Mouse (Mus musculus) bone marrow, adult 2 months (tissue): Measurements from ENCODE around the gene Art2b. TPM values are rescaled to one million over a fixed set of nuclear protein-coding genes. Genes with fewer than 3 reads are reported as not detected.
"Not testable (repeated sequence)": the region's sequence is repeated elsewhere in the genome, so short reads cannot be mapped to it uniquely, and the experiment has no call there.

Source experiments
- H3K27ac ChIP-seq: fragments of 200-500 bp; 2 replicates; pipeline ENCODE4 v1.5.1; 2012; ENCODE audit warnings: low read depth, mild to moderate bottlenecking, control low read depth, inconsistent platforms, low read length; ENCODE audit not compliant: control insufficient read depth, poor library complexity, insufficient read depth
- H3K4me1 ChIP-seq: fragments of 200-500 bp; 2 replicates; pipeline ENCODE4 v1.6.1; 2011; ENCODE audit warnings: low read length; ENCODE audit not compliant: control insufficient read depth, insufficient read depth
- H3K4me3 ChIP-seq: fragments of 200-500 bp; replicated peaks from 2 replicates; pipeline ENCODE3; 2011; ENCODE audit warnings: mild to moderate bottlenecking, low read depth, low read length, control low read depth; ENCODE audit not compliant: control insufficient read depth
- CTCF ChIP-seq: fragments of 200-500 bp; IDR thresholded peaks from 2 replicates; pipeline ENCODE4 v1.5.1; 2011; ENCODE audit warnings: low read length, control low read depth; ENCODE audit not compliant: control insufficient read depth, insufficient read depth
- POLR2A ChIP-seq: fragments of 200-500 bp; IDR thresholded peaks from 2 replicates; pipeline ENCODE4 v1.6.1; 2011; ENCODE audit warnings: low read depth, mild to moderate bottlenecking, control low read depth, low read length, borderline replicate concordance; ENCODE audit not compliant: control insufficient read depth
- WGBS: fragments of 180-500 bp; shearing (Covaris S2); methylation state at CpG from one replicate; pipeline ENCODE4 v1.1.7; 2018; 5-methylcytosine and 5-hydroxymethylcytosine counted together
- polyA plus RNA-seq: library from polyadenylated mRNA; stranded (reverse); fragments of >200 nt; gene quantifications from 2 replicates; pipeline ENCODE4 v1.2.4, GENCODE M21; 2011; ENCODE audit warnings: low replicate concordance; ENCODE audit not compliant: missing spikeins, insufficient read depth, insufficient read length

Art2b gene
- polyA plus RNA-seq, 1 experiment, result not detected

DNA sequence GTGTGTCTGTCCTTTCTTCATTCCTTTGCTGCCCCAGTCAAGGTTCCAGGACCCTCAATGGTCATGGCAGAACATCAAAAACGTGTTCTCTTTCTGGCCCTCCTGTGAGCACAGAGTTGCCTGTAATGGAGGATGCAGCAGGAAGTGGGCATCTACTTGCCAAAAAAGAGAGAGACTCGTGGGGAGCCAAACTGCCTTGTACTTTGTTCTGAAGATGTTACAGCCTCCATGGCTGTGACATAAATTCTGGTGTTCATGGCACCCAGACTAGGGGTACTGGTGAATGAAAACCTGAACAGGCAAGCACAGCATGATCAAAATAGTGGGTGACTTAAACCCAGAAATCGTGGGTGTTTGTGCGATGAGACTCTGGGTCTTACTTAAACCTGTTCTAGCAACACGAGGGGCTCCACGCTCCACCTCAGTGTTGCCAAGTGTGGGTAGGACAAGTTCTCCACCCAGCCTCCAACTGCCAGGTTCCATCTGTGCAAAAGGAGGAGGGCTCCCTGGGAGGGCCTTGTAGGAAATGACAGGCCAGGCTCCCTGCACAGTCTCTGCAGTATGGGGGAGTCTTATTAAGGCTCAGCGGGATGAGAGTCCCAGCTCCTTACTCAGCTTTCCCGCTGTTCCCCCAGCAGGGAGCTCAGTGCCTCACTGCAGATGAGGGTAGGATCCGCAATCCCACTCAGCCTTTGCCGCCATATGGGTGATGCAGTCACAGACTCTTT is 32.2 kb upstream of the Art2b start:
- no peak overlapping the region for H3K27ac ChIP-seq
- TF ChIP-seq CTCF (no peak), POLR2A (no peak)
- H3K4me1 ChIP-seq, result no peaks in the 10 kb centered on the region
- 77% methylated on average over 10 of the region's 10 CpGs for WGBS
- H3K4me3 ChIP-seq, result no peak overlapping the region

DNA sequence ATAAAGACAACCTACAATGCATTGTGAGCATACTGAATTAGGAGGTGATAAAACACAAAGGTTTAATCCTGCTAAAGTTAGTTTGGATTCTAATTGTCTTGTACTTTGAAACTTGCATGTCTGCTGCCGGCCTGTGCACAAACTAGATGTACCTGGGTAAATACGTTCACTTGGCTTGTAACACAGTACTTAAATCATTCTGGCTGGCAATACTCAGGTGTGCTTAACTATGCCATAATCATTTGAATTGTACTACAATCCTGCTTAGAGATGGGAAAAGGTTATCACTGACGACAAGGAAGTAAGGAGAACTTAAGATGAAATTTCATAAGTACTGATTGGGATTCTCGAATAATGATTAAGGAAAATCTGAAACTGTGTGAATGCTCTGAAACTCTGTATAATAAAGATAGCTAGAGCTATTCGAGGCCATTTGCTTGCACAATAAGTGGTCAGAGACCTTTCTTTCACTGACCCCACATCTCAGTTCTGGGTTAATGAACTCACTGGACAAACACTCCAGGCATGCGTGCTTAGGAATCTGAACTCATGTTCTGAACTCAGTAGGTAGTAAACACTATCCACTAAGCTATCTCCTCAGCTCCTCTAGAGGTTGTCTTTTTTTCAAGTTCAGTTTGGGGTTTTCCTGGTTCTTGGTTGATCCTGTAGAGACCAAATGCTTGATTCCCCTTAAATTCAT is 30.9 kb upstream of the Art2b start:
- WGBS, result 72% methylated on average over 6 of the region's 6 CpGs

DNA sequence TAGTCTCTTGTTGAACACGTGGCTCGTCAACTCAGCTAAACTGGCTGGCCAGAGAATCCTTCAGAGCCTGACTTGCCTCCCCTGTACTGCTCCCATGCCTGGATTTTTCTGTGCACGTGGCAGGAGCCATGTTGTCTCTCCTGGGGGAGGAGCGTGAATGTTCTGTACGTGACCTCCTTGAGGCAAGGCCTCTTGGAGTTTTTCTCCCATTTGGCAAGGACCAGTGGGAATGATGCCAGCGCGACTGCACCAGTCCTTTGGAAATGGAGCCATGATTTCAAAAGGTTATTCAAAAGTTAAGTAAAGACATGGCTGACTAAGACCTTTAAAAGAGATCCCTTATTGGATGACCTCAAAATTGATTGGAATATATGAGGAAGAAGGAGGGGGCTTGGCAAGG is 30.0 kb upstream of the Art2b start:
- WGBS, result 84% methylated on average over 7 of the region's 7 CpGs
- Histone ChIP-seq H3K4me1 (no peaks in the 10 kb centered on the region), H3K27ac (no peak overlapping the region), H3K4me3 (no peak overlapping the region)
- TF ChIP-seq CTCF (no peak), POLR2A (no peak)

More for the DNA sequence above, 30.9 kb upstream of the Art2b start:
- Histone ChIP-seq H3K27ac (no peak overlapping the region), H3K4me3 (no peak overlapping the region), H3K4me1 (no peaks in the 10 kb centered on the region)
- TF ChIP-seq POLR2A, result no peak
- TF ChIP-seq CTCF, result no peak

DNA sequence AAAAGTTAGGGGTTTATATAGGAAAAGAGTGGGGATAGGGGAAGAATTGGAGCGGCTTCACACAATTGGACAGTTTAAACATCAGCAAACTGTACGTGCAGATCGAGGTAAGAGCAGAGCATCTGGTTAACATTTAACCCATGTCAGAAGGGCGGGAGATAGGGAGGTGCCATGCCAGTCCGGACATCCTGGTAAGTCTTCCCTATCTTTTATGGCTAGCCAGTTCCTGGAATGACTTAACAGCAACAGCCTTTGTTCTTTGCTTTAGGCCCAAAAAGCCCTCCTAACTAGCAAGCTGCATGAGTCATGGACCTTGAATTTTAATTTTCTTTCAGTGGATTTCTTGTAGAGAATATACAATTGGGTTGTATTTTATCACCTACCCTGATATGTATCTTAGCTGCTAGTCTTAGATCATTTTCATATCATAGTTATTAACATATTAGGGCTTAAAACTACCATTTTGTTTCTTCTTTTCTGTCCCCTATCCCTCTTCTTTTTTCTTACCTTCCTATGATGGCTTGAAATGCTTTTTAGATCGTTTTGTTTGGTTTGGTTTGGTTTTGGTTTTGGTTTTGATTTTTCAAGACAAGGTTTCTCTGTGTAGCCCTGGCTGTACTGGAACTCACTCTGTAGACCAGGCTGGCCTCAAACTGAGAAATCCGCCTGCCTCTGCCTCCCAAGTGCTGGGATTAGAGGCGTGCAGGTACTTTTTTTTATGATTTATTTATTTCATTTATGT is 27.6 kb upstream of the Art2b start:
- WGBS, result 74% methylated on average over 8 of the region's 8 CpGs
- not testable (repeated sequence) for H3K4me1 ChIP-seq, H3K27ac ChIP-seq, H3K4me3 ChIP-seq

DNA sequence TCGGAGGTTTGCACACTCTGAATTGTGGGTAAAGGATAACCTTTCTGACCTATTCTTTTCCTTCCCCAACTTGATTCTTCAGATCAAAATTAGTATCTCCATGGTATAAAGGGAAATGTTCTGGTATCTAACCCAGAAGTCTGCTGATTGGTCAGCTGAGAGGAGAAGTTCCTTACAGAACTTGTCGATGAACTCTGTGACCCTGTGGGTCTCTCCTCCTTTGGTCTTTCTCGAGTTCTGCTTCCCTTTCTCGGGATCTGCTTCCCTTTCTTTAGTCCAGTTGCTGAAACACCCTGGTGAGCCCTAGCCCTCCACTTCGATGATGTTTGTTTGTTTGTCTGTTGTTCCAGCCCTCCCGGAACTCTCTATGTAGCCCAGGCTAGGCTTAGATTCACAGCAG is 22.4 kb upstream of the Art2b start:
- no peak overlapping the region for H3K27ac ChIP-seq
- TF ChIP-seq POLR2A (no peak), CTCF (no peak)
- no peak overlapping the region for H3K4me3 ChIP-seq
- 35% methylated on average over 6 of the region's 6 CpGs for WGBS
- H3K4me1 ChIP-seq, result no peaks in the 10 kb centered on the region

DNA sequence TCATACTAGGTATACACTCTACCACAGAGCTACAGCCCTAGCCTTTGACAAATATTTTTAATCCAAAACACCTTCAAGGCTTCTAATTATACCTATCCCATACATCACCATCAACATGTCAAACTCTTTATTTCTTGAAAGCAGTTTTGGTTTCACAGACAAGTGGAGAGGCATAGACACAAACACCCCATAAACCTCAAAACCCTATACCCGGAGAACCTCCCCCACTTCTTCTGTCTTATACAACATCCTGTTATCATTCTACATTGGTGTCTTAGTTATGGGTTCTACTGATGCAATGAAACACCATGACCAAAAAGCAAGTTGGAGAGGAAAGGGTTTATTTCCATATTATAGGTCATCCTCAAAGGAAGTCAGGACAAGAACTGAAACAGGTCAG is 15.0 kb upstream of the Art2b start:
- H3K4me1 ChIP-seq, result no peaks in the 10 kb centered on the region
- TF ChIP-seq POLR2A, result no peak
- no peak for TF ChIP-seq CTCF
- H3K4me3 ChIP-seq, result no peak overlapping the region
- 79% methylated on average over 1 of the region's 1 CpGs for WGBS
- H3K27ac ChIP-seq, result no peak overlapping the region

GRCm38 (mm10) chr7:101598482-101598881 is 13.1 kb upstream of the Art2b start:
- 83% methylated on average over 2 of the region's 2 CpGs for WGBS
- Histone ChIP-seq H3K4me3 (no peak overlapping the region), H3K27ac (no peak overlapping the region), H3K4me1 (no peaks in the 10 kb centered on the region)
- TF ChIP-seq POLR2A (no peak), CTCF (no peak)

- H3K27ac ChIP-seq, result no peak overlapping the region
- no peaks in the 10 kb centered on the region for H3K4me1 ChIP-seq
- WGBS, result 83% methylated on average over 2 of the region's 2 CpGs
- TF ChIP-seq CTCF, result no peak
- no peak for TF ChIP-seq POLR2A
- no peak overlapping the region for H3K4me3 ChIP-seq
Measured at GRCm38 (mm10) chr7:101594969-101595368, 9.6 kb upstream of the Art2b start.

DNA sequence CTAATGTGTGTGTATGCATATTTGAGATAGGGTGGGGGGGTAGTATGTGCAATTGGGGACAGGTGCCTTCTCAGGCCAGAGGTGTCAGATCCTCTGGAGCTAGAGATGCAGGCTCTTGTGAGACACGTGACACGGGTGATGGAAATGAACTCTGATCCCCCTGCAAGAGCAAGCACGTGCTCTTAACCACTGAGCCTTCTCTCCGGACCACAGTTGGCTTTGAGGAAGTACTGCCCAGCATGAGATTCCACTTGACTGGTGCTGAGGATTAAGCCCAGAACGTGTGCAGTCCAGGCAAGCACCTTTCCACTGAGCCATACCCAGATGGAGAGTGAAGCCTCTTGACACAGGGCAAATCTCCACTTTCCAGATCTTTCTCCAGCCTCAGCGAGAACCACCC is 1.1 kb downstream of the Art2b start:
- H3K4me1 ChIP-seq, H3K27ac ChIP-seq, H3K4me3 ChIP-seq: not testable (repeated sequence)
- WGBS, result 17% methylated on average over 6 of the region's 6 CpGs
